Mouse (Mus musculus) CH12.LX (cell line): ENCODE measurements around the gene Inpp5b. TPM values are rescaled to one million over a fixed set of nuclear protein-coding genes. Genes with fewer than 3 reads are reported as not detected.
A peak's percentile ranks its signal among the peaks of the same experiment; 100 is the strongest.

ENCODE experiments used
- DNase-seq: peaks from one replicate; pipeline ENCODE4 v3.0.0-alpha.2; 2013; ENCODE audit errors: extremely low read depth
- H3K27ac ChIP-seq: 2 replicates; pipeline ENCODE4 v1.5.1; 2012; ENCODE audit warnings: low read depth, mild to moderate bottlenecking, control low read depth, moderate library complexity; ENCODE audit not compliant: insufficient read depth
- H3K27me3 ChIP-seq: replicated peaks from 2 replicates; pipeline ENCODE3; 2012; ENCODE audit warnings: inconsistent platforms
- H3K36me3 ChIP-seq, 2 experiments: replicated peaks in 1 of 2; 2 replicates each; pipeline versions ENCODE3 to v1.6.1; 2012; ENCODE audit warnings: inconsistent platforms in 1 of 2, low read length in 1 of 2, mild to moderate bottlenecking in 1 of 2, mixed read lengths in 1 of 2, moderate library complexity in 1 of 2; ENCODE audit not compliant: control insufficient read depth in 1 of 2, insufficient read depth in 1 of 2
- H3K4me1 ChIP-seq, 2 experiments: 2 replicates each; pipeline ENCODE4 v1.6.1; 2012; ENCODE audit warnings: inconsistent platforms in 1 of 2, moderate library complexity in 1 of 2; ENCODE audit not compliant: insufficient read depth in 2 of 2, control insufficient read depth in 1 of 2
- H3K4me2 ChIP-seq: 2 replicates; pipeline ENCODE4 v1.6.1; 2012; ENCODE audit warnings: low read depth, mild to moderate bottlenecking, control low read depth; ENCODE audit not compliant: poor library complexity, insufficient read depth, severe bottlenecking
- H3K4me3 ChIP-seq, 3 experiments: fragments of 150-350 bp in 1 of 3; sonication (generic) in 1 of 3; replicated peaks in 1 of 3; 2 replicates each; pipeline versions ENCODE3 to v1.5.1; 2011 to 2012; ENCODE audit warnings: low read depth in 2 of 3, low read length in 2 of 3, mild to moderate bottlenecking in 2 of 3, moderate library complexity in 2 of 3, control low read depth in 1 of 3, improper control_type of control experiment in 1 of 3, inconsistent platforms in 1 of 3, mixed read lengths in 1 of 3; ENCODE audit not compliant: poor library complexity in 1 of 3
- H3K79me2 ChIP-seq: replicated peaks from 2 replicates; pipeline ENCODE4 v1.6.1; 2012; ENCODE audit warnings: mild to moderate bottlenecking, moderate library complexity; ENCODE audit not compliant: control insufficient read depth, poor library complexity, insufficient read depth, severe bottlenecking; ENCODE audit errors: extremely low read depth
- H3K9ac ChIP-seq: 2 replicates; pipeline ENCODE4 v1.6.1; 2012; ENCODE audit warnings: low read depth, mild to moderate bottlenecking, control low read depth, moderate library complexity; ENCODE audit not compliant: insufficient read depth
- H3K9me3 ChIP-seq: replicated peaks from 2 replicates; pipeline ENCODE3; 2012; ENCODE audit warnings: low read length, inconsistent platforms, mixed read lengths
- CHD2 ChIP-seq: IDR thresholded peaks from 2 replicates; pipeline ENCODE4 v1.6.1; 2011; ENCODE audit warnings: low read length, improper control_type of control experiment
- CTCF ChIP-seq, 2 experiments: IDR thresholded peaks in 1 of 2; conservative IDR thresholded peaks in 1 of 2; 2 replicates each; pipeline ENCODE4 v1.5.1; 2011 to 2012; ENCODE audit warnings: low read depth in 2 of 2, low read length in 2 of 2, improper control_type of control experiment in 1 of 2, inconsistent platforms in 1 of 2, mild to moderate bottlenecking in 1 of 2, moderate library complexity in 1 of 2
- KAT2A ChIP-seq: IDR thresholded peaks from 2 replicates; pipeline ENCODE4 v1.6.1; 2012; ENCODE audit warnings: low read length, improper control_type of control experiment, inconsistent platforms; ENCODE audit not compliant: insufficient replicate concordance
- MAX ChIP-seq: IDR thresholded peaks from 2 replicates; pipeline ENCODE4 v1.6.1; 2011; ENCODE audit warnings: low read length, improper control_type of control experiment
- MYC ChIP-seq: IDR thresholded peaks from 2 replicates; pipeline ENCODE4 v1.6.1; 2011; ENCODE audit warnings: low read depth, mild to moderate bottlenecking, improper control_type of control experiment, low read length
- POLR2A ChIP-seq: IDR thresholded peaks from 2 replicates; pipeline ENCODE4 v1.6.1; 2011; ENCODE audit warnings: low read depth, mild to moderate bottlenecking, improper control_type of control experiment, low read length
- RAD21 ChIP-seq: IDR thresholded peaks from 2 replicates; pipeline ENCODE4 v1.6.1; 2011; ENCODE audit warnings: low read depth, mild to moderate bottlenecking, low read length, improper control_type of control experiment, moderate library complexity
- SIN3A ChIP-seq: IDR thresholded peaks from 2 replicates; pipeline ENCODE4 v1.6.1; 2012; ENCODE audit warnings: low read length, improper control_type of control experiment, inconsistent platforms
- SMC3 ChIP-seq: IDR thresholded peaks from 2 replicates; pipeline ENCODE4 v1.6.1; 2011; ENCODE audit warnings: low read depth, low read length, improper control_type of control experiment
- TBP ChIP-seq: conservative IDR thresholded peaks from 2 replicates; pipeline ENCODE4 v1.6.1; 2011; ENCODE audit warnings: low read depth, low read length, improper control_type of control experiment
- UBTF ChIP-seq: IDR thresholded peaks from 2 replicates; pipeline ENCODE4 v1.6.1; 2012; ENCODE audit warnings: low read depth, mild to moderate bottlenecking, inconsistent platforms, low read length, improper control_type of control experiment, moderate library complexity
- USF2 ChIP-seq: conservative IDR thresholded peaks from 2 replicates; pipeline ENCODE4 v1.6.1; 2011; ENCODE audit warnings: low read depth, low read length, improper control_type of control experiment
- ZC3H11A ChIP-seq: IDR thresholded peaks from 2 replicates; pipeline ENCODE4 v1.6.1; 2012; ENCODE audit warnings: low read depth, mild to moderate bottlenecking, inconsistent platforms, low read length, improper control_type of control experiment
- ZKSCAN1 ChIP-seq: IDR thresholded peaks from 2 replicates; pipeline ENCODE4 v1.6.1; 2012; ENCODE audit warnings: low read depth, inconsistent platforms, low read length, improper control_type of control experiment, borderline replicate concordance
- ZMIZ1 ChIP-seq: IDR thresholded peaks from 2 replicates; pipeline ENCODE4 v1.6.1; 2012; ENCODE audit warnings: low read depth, mild to moderate bottlenecking, inconsistent platforms, low read length, improper control_type of control experiment
- dilution Hi-C: fragments of 300-500 bp; cut with MboI; formaldehyde crosslinking; loops from 2 replicates; pipeline ENCODE4 v1.14.3; 2020; ENCODE audit warnings: low sequenced_read_pairs; ENCODE audit not compliant: extremely low pct_unique_long_range_greater_than_20kb, extremely low pct_ligation_motif_present
- in situ Hi-C: fragments of 300-500 bp; cut with MboI; formaldehyde crosslinking; loops from 3 replicates; pipeline ENCODE4 v1.14.3; 2019; ENCODE audit warnings: low sequenced_read_pairs, low pct_ligation_motif_present, low pct_unique_long_range_greater_than_20kb, mixed read lengths
- polyA plus RNA-seq: library from polyadenylated mRNA; unstranded; fragments of >175 nt; gene quantifications from 2 replicates; pipeline ENCODE4 v1.2.1, GENCODE M21; 2012; ENCODE audit warnings: low read depth; ENCODE audit not compliant: insufficient read length
- total RNA-seq, 2 experiments: library from RNA; depleted of rRNA; stranded (reverse); fragments of 300-350 nt in 1 of 2; fragments of >200 nt in 1 of 2; gene quantifications; 2 replicates each; pipeline ENCODE4 v1.2.3; 2012 to 2014

The Inpp5b gene
- total and polyA plus RNA-seq, 3 experiments, result 25.6 to 34.0 (median 26.2) TPM

DNA sequence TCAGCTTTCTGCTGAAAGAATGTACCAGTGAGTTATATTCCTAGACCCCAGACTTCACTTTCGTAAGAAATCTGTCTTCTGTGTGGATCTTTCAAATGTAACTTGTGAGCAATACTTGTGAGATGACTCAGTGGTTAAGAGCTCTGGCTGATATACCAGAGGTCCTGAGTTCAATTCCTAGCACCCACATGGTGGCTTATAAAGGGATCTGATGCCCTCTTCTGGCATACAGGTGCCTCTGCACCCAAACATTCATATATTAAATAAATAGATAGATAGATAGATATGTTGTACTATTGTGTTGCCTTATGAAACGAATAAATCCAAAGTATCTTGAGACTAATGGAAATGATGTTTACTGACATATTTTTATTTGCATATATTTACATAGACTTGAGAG is 55.3 kb downstream of the Inpp5b start:
- no peak for DNase-seq
- no peaks in the 10 kb centered on the region for H3K9me3 ChIP-seq
- peak; percentile 9 for TF ChIP-seq SMC3
- peak; percentile 27 for TF ChIP-seq RAD21
- TF ChIP-seq CTCF (conservative IDR thresholded peaks at IDR 0.05 in 1 of 2, IDR thresholded peaks at IDR 0.05 in 1 of 2; ENCODE audit: low read depth in 2 of 2, low read length in 2 of 2), result peak in 1 of 2 experiments; percentile 41; a peak in 2 of 4 replicates
- TF ChIP-seq UBTF, result no peak
- TF ChIP-seq MAX, result no peak
- TF ChIP-seq ZMIZ1, result no peak
- no peak for TF ChIP-seq KAT2A
- TF ChIP-seq, all 38 proteins: peak for 3
- Histone ChIP-seq H3K36me3 (peaks cover 69 to 85% of the 10 kb centered on the region in 2 experiments), H3K4me1 (peaks cover 2 to 35% of the 10 kb centered on the region in 2 experiments), H3K27me3 (no peaks in the 10 kb centered on the region), H3K27ac (no peak overlapping the region), H3K79me2 (no peaks in the 10 kb centered on the region), H3K4me2 (no peak overlapping the region), H3K4me3 (no peak overlapping the region), H3K9ac (no peak overlapping the region)
- dilution Hi-C loops, result no loop called here
- in situ Hi-C loops, result no loop called here

DNA sequence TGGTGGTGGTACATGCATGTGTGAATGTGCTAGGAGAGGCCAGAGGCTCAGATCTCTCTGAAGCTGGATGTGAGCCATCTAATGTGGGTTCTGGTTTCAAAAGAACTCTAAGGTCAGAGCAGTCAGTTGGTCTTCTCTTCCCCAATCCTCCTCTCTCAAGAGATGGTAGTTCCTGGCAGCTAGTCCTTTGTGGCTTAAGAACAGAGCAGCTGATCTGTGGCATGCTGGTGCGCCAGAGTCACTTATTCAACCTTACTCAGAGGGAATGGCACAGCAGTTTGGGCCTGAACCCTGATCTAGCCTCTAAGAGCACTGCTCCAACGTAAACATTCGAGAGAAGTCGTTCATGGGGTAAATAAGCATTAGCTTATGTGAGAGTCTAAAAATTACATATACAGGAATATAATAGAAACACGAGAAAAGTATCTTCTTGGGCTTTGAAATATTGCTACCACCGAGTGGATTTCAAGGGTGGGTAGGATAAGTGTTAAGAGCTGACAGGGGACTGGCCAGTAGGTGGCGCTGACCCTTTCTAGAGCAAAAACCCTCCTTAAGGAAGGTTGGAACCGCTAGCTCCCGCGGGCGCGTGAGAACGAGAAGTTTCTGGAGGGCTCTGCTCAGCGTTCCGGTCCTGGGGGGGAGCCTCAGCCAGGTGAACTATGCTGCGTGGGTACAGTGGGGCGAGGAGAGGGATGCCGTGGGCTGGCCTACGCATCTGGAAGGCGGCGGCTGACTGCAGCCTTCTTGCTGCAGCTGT is 60.1 kb downstream of the Inpp5b start, which contains the start of gene Mtf1:
Mtf1 (plus strand) TSS at position 553 of the 757 bp plus-strand sequence.
- Histone ChIP-seq H3K27ac (peak within 1 kb of the TSS; percentile 99), H3K4me2 (peak within 1 kb of the TSS; percentile 96), H3K4me3 (peak within 1 kb of the TSS; percentile 96 to 99 (median 97)), H3K9ac (peak within 1 kb of the TSS; percentile 100), H3K9me3 (no peaks in the 10 kb centered on the region), H3K36me3 (peaks cover 54 to 66% of the 10 kb centered on the region in 2 experiments), H3K27me3 (no peaks in the 10 kb centered on the region), H3K79me2 (peaks cover 21% of the 10 kb centered on the region), H3K4me1 (peaks cover 4 to 45% of the 10 kb centered on the region in 2 experiments)
- DNase-seq, result peak; percentile 91
- dilution Hi-C loops (no loop called here), in situ Hi-C loops (no loop called here)
- TF ChIP-seq RAD21 (peak; percentile 18), POLR2A (no peak), MYC (peak; percentile 12; the same call in 1 of the 2 replicates), CTCF (conservative IDR thresholded peaks at IDR 0.05 in 1 of 2, IDR thresholded peaks at IDR 0.05 in 1 of 2; ENCODE audit: low read depth in 2 of 2, low read length in 2 of 2) (peak; percentile 77 to 78), MAX (no peak), USF2 (no peak), SMC3 (peak; percentile 48), CHD2 (no peak), SIN3A (no peak), TBP (0 out of 2 replicates have a peak, but pooled peaks have one; percentile 7), ZKSCAN1 (no peak), ZC3H11A (no peak)
